Mouse (Mus musculus) MEL (cell line): ENCODE results near the gene Cdk14. TPM values are rescaled to one million over a fixed set of nuclear protein-coding genes. Genes with fewer than 3 reads are reported as not detected.

Experiments
- DNase-seq: peaks from one replicate; pipeline ENCODE4 v3.0.0; 2011; ENCODE audit warnings: low read depth, low spot score
- H3K27ac ChIP-seq: 2 replicates; pipeline ENCODE4 v1.5.1; 2012; ENCODE audit warnings: low read depth, mild to moderate bottlenecking, control low read depth, low read length, moderate library complexity; ENCODE audit not compliant: control insufficient read depth
- H3K27me3 ChIP-seq, 2 experiments: fragments of 150-350 bp in 1 of 2; sonication (generic) in 1 of 2; 2 replicates each; pipeline ENCODE4 v1.6.1; 2012; ENCODE audit warnings: low read length in 2 of 2, mild to moderate bottlenecking in 2 of 2, improper control_type of control experiment in 1 of 2, moderate library complexity in 1 of 2; ENCODE audit not compliant: insufficient read depth in 2 of 2, control insufficient read depth in 1 of 2
- H3K36me3 ChIP-seq, 2 experiments: 2 replicates each; pipeline ENCODE4 v1.6.1; 2012 to 2014; ENCODE audit warnings: low read length in 2 of 2, improper control_type of control experiment in 1 of 2, inconsistent platforms in 1 of 2, mild to moderate bottlenecking in 1 of 2; ENCODE audit not compliant: insufficient read depth in 2 of 2, control insufficient read depth in 1 of 2
- H3K4me1 ChIP-seq, 2 experiments: fragments of 150-350 bp in 1 of 2; sonication (generic) in 1 of 2; 2 replicates each; pipeline ENCODE4 v1.6.1; 2012; ENCODE audit warnings: low read length in 2 of 2, improper control_type of control experiment in 1 of 2, mild to moderate bottlenecking in 1 of 2; ENCODE audit not compliant: insufficient read depth in 2 of 2, control insufficient read depth in 1 of 2
- H3K4me3 ChIP-seq, 2 experiments: fragments of 150-350 bp in 1 of 2; sonication (generic) in 1 of 2; 2 replicates each; pipeline ENCODE4 v1.5.1; 2012; ENCODE audit warnings: low read depth in 2 of 2, low read length in 2 of 2, mild to moderate bottlenecking in 2 of 2, moderate library complexity in 2 of 2, control low read depth in 1 of 2, improper control_type of control experiment in 1 of 2; ENCODE audit not compliant: control insufficient read depth in 1 of 2, insufficient read depth in 1 of 2
- H3K79me2 ChIP-seq: 2 replicates; pipeline ENCODE4 v1.6.1; 2012; ENCODE audit warnings: mild to moderate bottlenecking, low read length, moderate library complexity; ENCODE audit not compliant: control insufficient read depth, poor library complexity, insufficient read depth
- H3K9ac ChIP-seq: 2 replicates; pipeline ENCODE4 v1.6.1; 2012; ENCODE audit warnings: low read depth, mild to moderate bottlenecking, control low read depth, low read length, moderate library complexity; ENCODE audit not compliant: control insufficient read depth, poor library complexity, severe bottlenecking
- H3K9me3 ChIP-seq: fragments of 150-350 bp; sonication (generic); replicated peaks from 2 replicates; pipeline ENCODE4 v1.6.1; 2012; ENCODE audit warnings: mild to moderate bottlenecking, low read length, improper control_type of control experiment, moderate library complexity; ENCODE audit not compliant: insufficient read depth
- BHLHE40 ChIP-seq: IDR thresholded peaks from 2 replicates; pipeline ENCODE4 v1.6.1; 2012; ENCODE audit warnings: low read depth, mild to moderate bottlenecking, inconsistent platforms, low read length, improper control_type of control experiment, borderline replicate concordance
- CHD2 ChIP-seq: IDR thresholded peaks from 2 replicates; pipeline ENCODE4 v1.6.1; 2011; ENCODE audit warnings: low read length, improper control_type of control experiment
- CTCF ChIP-seq, 3 experiments: IDR thresholded peaks in 2 of 3; conservative IDR thresholded peaks in 1 of 3; 2 replicates each; pipeline ENCODE4 v1.5.1; 2011 to 2012; ENCODE audit warnings: low read length in 3 of 3, low read depth in 2 of 3, mild to moderate bottlenecking in 2 of 3, improper control_type of control experiment in 1 of 3, inconsistent platforms in 1 of 3, mixed read lengths in 1 of 3, moderate library complexity in 1 of 3; ENCODE audit not compliant: control insufficient read depth in 1 of 3, insufficient read depth in 1 of 3, poor library complexity in 1 of 3, severe bottlenecking in 1 of 3
- E2F4 ChIP-seq: IDR thresholded peaks from 2 replicates; pipeline ENCODE4 v1.6.1; 2011; ENCODE audit warnings: low read depth, low read length, improper control_type of control experiment, borderline replicate concordance
- ELF1 ChIP-seq: IDR thresholded peaks from 2 replicates; pipeline ENCODE4 v1.6.1; 2014; ENCODE audit warnings: low read depth, mild to moderate bottlenecking, inconsistent platforms, low read length, improper control_type of control experiment, moderate library complexity
- EP300 ChIP-seq, 2 experiments: IDR thresholded peaks; 2 replicates each; pipeline ENCODE4 v1.6.1; 2011; ENCODE audit warnings: improper control_type of control experiment in 2 of 2, low read length in 2 of 2, low read depth in 1 of 2, mild to moderate bottlenecking in 1 of 2
- GABPA ChIP-seq: IDR thresholded peaks from 2 replicates; pipeline ENCODE4 v1.6.1; 2012; ENCODE audit warnings: low read depth, mild to moderate bottlenecking, inconsistent platforms, low read length, improper control_type of control experiment, moderate library complexity
- GATA1 ChIP-seq: IDR thresholded peaks from 2 replicates; pipeline ENCODE4 v1.6.1; 2011; ENCODE audit warnings: low read depth, low read length, improper control_type of control experiment
- JUND ChIP-seq: IDR thresholded peaks from 2 replicates; pipeline ENCODE4 v1.6.1; 2011; ENCODE audit warnings: low read depth, mild to moderate bottlenecking, improper control_type of control experiment, low read length
- MAZ ChIP-seq: IDR thresholded peaks from 2 replicates; pipeline ENCODE4 v1.6.1; 2012; ENCODE audit warnings: low read depth, mild to moderate bottlenecking, inconsistent platforms, low read length, improper control_type of control experiment
- MEF2A ChIP-seq: IDR thresholded peaks from 2 replicates; pipeline ENCODE4 v1.6.1; 2014; ENCODE audit warnings: low read depth, mild to moderate bottlenecking, inconsistent platforms, low read length, improper control_type of control experiment; ENCODE audit not compliant: poor library complexity, insufficient replicate concordance, severe bottlenecking; ENCODE audit errors: extremely low read depth
- MYB ChIP-seq: IDR thresholded peaks from 2 replicates; pipeline ENCODE4 v1.6.1; 2011; ENCODE audit warnings: mild to moderate bottlenecking, low read depth, low read length, improper control_type of control experiment
- MYC ChIP-seq: IDR thresholded peaks from 2 replicates; pipeline ENCODE4 v1.6.1; 2011; ENCODE audit warnings: low read depth, mild to moderate bottlenecking, low read length, improper control_type of control experiment, moderate library complexity
- POLR2A ChIP-seq, 2 experiments: IDR thresholded peaks; 2 replicates each; pipeline ENCODE4 v1.6.1; 2011 to 2012; ENCODE audit warnings: low read length in 2 of 2, mild to moderate bottlenecking in 2 of 2, control low read depth in 1 of 2, improper control_type of control experiment in 1 of 2, low read depth in 1 of 2, moderate library complexity in 1 of 2; ENCODE audit not compliant: control insufficient read depth in 1 of 2, insufficient read depth in 1 of 2, poor library complexity in 1 of 2
- POLR2AphosphoS2 ChIP-seq: IDR thresholded peaks from 2 replicates; pipeline ENCODE4 v1.6.1; 2011; ENCODE audit warnings: low read length, improper control_type of control experiment
- POLR2AphosphoS5 ChIP-seq: IDR thresholded peaks from 2 replicates; pipeline ENCODE4 v1.6.1; 2012; ENCODE audit warnings: low read depth, borderline replicate concordance, mild to moderate bottlenecking, inconsistent platforms, low read length, moderate library complexity, mixed read lengths
- RAD21 ChIP-seq: IDR thresholded peaks from 2 replicates; pipeline ENCODE4 v1.6.1; 2011; ENCODE audit warnings: mild to moderate bottlenecking, low read depth, low read length, improper control_type of control experiment
- SIN3A ChIP-seq: IDR thresholded peaks from 2 replicates; pipeline ENCODE4 v1.6.1; 2012; ENCODE audit warnings: low read length, improper control_type of control experiment, inconsistent platforms
- SMC3 ChIP-seq: IDR thresholded peaks from 2 replicates; pipeline ENCODE4 v1.6.1; 2011; ENCODE audit warnings: low read depth, low read length, improper control_type of control experiment
- TCF12 ChIP-seq: IDR thresholded peaks from 2 replicates; pipeline ENCODE4 v1.6.1; 2014; ENCODE audit warnings: low read depth, mild to moderate bottlenecking, inconsistent platforms, low read length, improper control_type of control experiment, moderate library complexity
- UBTF ChIP-seq: IDR thresholded peaks from 2 replicates; pipeline ENCODE4 v1.6.1; 2012; ENCODE audit warnings: low read depth, mild to moderate bottlenecking, inconsistent platforms, low read length, improper control_type of control experiment, moderate library complexity, borderline replicate concordance; ENCODE audit not compliant: insufficient read depth
- USF2 ChIP-seq, 2 experiments: IDR thresholded peaks; 2 replicates each; pipeline ENCODE4 v1.6.1; 2011 to 2012; ENCODE audit warnings: improper control_type of control experiment in 2 of 2, low read length in 2 of 2, borderline replicate concordance in 1 of 2, inconsistent platforms in 1 of 2, low read depth in 1 of 2, mild to moderate bottlenecking in 1 of 2; ENCODE audit not compliant: insufficient read depth in 1 of 2
- ZC3H11A ChIP-seq: IDR thresholded peaks from 2 replicates; pipeline ENCODE4 v1.6.1; 2012; ENCODE audit warnings: low read depth, mild to moderate bottlenecking, inconsistent platforms, low read length, improper control_type of control experiment
- ZKSCAN1 ChIP-seq: IDR thresholded peaks from 2 replicates; pipeline ENCODE4 v1.6.1; 2012; ENCODE audit warnings: low read depth, mild to moderate bottlenecking, inconsistent platforms, low read length, improper control_type of control experiment, moderate library complexity
- ZMIZ1 ChIP-seq: IDR thresholded peaks from 2 replicates; pipeline ENCODE4 v1.6.1; 2012; ENCODE audit warnings: low read depth, mild to moderate bottlenecking, inconsistent platforms, low read length, improper control_type of control experiment, moderate library complexity
- polyA plus RNA-seq, 2 experiments: library from polyadenylated mRNA; stranded (reverse) in 1 of 2; unstranded in 1 of 2; fragments of >175 nt in 1 of 2; fragments of >200 nt in 1 of 2; gene quantifications; 2 replicates each; pipeline versions ENCODE4 v1.2.1 to v1.2.4; 2012; ENCODE audit warnings: low replicate concordance in 2 of 2, low read depth in 1 of 2; ENCODE audit not compliant: insufficient read length in 2 of 2, insufficient read depth in 1 of 2, missing spikeins in 1 of 2
- total RNA-seq: library from RNA; depleted of rRNA; stranded (reverse); fragments of 300-350 nt; gene quantifications from 2 replicates; pipeline ENCODE4 v1.2.3, GENCODE M21; 2012

Gene Cdk14
- total and polyA plus RNA-seq, 3 experiments: not detected

GRCm38 (mm10) chr5:4861592-4861991 is 558.5 kb downstream of the Cdk14 start:
- TF ChIP-seq POLR2A (IDR thresholded peaks at IDR 0.05; ENCODE audit: control insufficient read depth in 1 of 2, insufficient read depth in 1 of 2, low read depth in 1 of 2, low read length in 2 of 2, poor library complexity in 1 of 2) (no peak), SIN3A (no peak)
- Histone ChIP-seq H3K27ac (no peak overlapping the region), H3K4me3 (no peak overlapping the region)

DNA sequence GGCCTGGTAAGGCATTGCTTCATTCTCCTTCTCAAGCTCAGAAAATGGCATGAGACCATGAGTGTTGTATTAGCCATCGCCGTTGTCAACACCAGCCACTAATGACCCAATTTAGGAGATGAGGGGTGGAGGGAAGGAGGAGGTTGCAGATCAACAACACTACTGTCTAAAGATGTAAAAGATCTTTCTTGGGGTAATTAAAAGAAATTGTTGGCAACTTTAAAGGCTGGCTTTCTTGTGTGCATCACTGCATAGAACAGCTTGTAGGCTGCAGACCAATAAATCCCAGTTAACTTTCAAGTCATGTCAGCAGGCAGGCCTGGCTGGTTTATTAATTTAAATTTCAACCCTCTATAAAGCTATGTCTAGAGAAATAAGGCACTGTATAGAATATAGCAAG is 559.0 kb downstream of the Cdk14 start:
- H3K36me3 ChIP-seq: no peaks in the 10 kb centered on the region
- H3K27me3 ChIP-seq: no peaks in the 10 kb centered on the region
- H3K79me2 ChIP-seq: no peaks in the 10 kb centered on the region
- H3K9me3 ChIP-seq: no peaks in the 10 kb centered on the region
- H3K9ac ChIP-seq: no peak overlapping the region
- DNase-seq: no peak
- no peaks in the 10 kb centered on the region for H3K4me1 ChIP-seq
- H3K27ac ChIP-seq: no peak overlapping the region
- H3K4me3 ChIP-seq: no peak overlapping the region
- TF ChIP-seq UBTF: no peak
- no peak for TF ChIP-seq CTCF (IDR thresholded peaks at IDR 0.05 in 2 of 3, conservative IDR thresholded peaks at IDR 0.05 in 1 of 3; ENCODE audit: control insufficient read depth in 1 of 3, insufficient read depth in 1 of 3, low read depth in 2 of 3, low read length in 3 of 3, poor library complexity in 1 of 3, severe bottlenecking in 1 of 3)
- TF ChIP-seq GATA1: no peak
- no peak for TF ChIP-seq POLR2AphosphoS5
- no peak for TF ChIP-seq BHLHE40
- no peak for TF ChIP-seq POLR2A (IDR thresholded peaks at IDR 0.05; ENCODE audit: control insufficient read depth in 1 of 2, insufficient read depth in 1 of 2, low read depth in 1 of 2, low read length in 2 of 2, poor library complexity in 1 of 2)
- no peak for TF ChIP-seq MYB
- TF ChIP-seq MYC: no peak
- no peak for TF ChIP-seq ZKSCAN1
- TF ChIP-seq GABPA: no peak
- no peak for TF ChIP-seq JUND
- no peak for TF ChIP-seq TCF12
- no peak for TF ChIP-seq ZC3H11A

More at GRCm38 (mm10) chr5:4861592-4861991, 558.5 kb downstream of the Cdk14 start:
- Histone ChIP-seq H3K4me1 (no peaks in the 10 kb centered on the region), H3K9me3 (no peaks in the 10 kb centered on the region), H3K9ac (no peak overlapping the region), H3K27me3 (no peaks in the 10 kb centered on the region), H3K36me3 (no peaks in the 10 kb centered on the region), H3K79me2 (no peaks in the 10 kb centered on the region)
- DNase-seq: no peak

- Histone ChIP-seq H3K27me3 (no peaks in the 10 kb centered on the region), H3K9me3 (no peaks in the 10 kb centered on the region), H3K27ac (no peak overlapping the region), H3K36me3 (no peaks in the 10 kb centered on the region), H3K9ac (no peak overlapping the region), H3K4me1 (no peaks in the 10 kb centered on the region), H3K79me2 (no peaks in the 10 kb centered on the region), H3K4me3 (no peak overlapping the region)
- DNase-seq: no peak
- no peak for TF ChIP-seq ZMIZ1
- no peak for TF ChIP-seq MYC
- TF ChIP-seq SMC3: no peak
- no peak for TF ChIP-seq MAZ
- TF ChIP-seq MEF2A: no peak
- TF ChIP-seq RAD21: no peak
- TF ChIP-seq GABPA: no peak
- no peak for TF ChIP-seq POLR2AphosphoS5
- no peak for TF ChIP-seq UBTF
- no peak for TF ChIP-seq SIN3A
- TF ChIP-seq E2F4: no peak
- TF ChIP-seq TCF12: no peak
- no peak for TF ChIP-seq CHD2
- TF ChIP-seq ELF1: no peak
- TF ChIP-seq EP300 (IDR thresholded peaks at IDR 0.05; ENCODE audit: low read depth in 1 of 2, low read length in 2 of 2): no peak
- no peak for TF ChIP-seq POLR2AphosphoS2
- TF ChIP-seq USF2 (IDR thresholded peaks at IDR 0.05; ENCODE audit: borderline replicate concordance in 1 of 2, insufficient read depth in 1 of 2, low read depth in 1 of 2, low read length in 2 of 2): no peak
These were observed 562.0 kb downstream of the Cdk14 start for GRCm38 (mm10) chr5:4858032-4858641.
